Mouse (Mus musculus) C2C12 (cell line): Measurements from ENCODE around the gene Hnrnpl.

ENCODE experiments used
- CTCF ChIP-seq: IDR thresholded peaks from one replicate; pipeline ENCODE4 v1.5.1; 2011; ENCODE audit not compliant: control insufficient read depth, insufficient read depth, insufficient read length
- MAX ChIP-seq: IDR thresholded peaks from one replicate; pipeline ENCODE4 v1.6.1; 2011; ENCODE audit warnings: mild to moderate bottlenecking, control low read depth
- MYOD1 ChIP-seq: IDR thresholded peaks from one replicate; pipeline ENCODE4 v1.6.1; 2011; ENCODE audit warnings: low read depth; ENCODE audit not compliant: control insufficient read depth, insufficient read length
- MYOG ChIP-seq: IDR thresholded peaks from one replicate; pipeline ENCODE4 v1.6.1; 2011; ENCODE audit not compliant: control insufficient read depth, insufficient read length; ENCODE audit errors: extremely low read depth
- USF1 ChIP-seq: IDR thresholded peaks from one replicate; pipeline ENCODE4 v1.6.1; 2011; ENCODE audit warnings: low read depth, mild to moderate bottlenecking, control low read depth, moderate library complexity

GRCm38 (mm10) chr7:28774164-28774563 is 34.2 kb upstream of the Hnrnpl start:
- TF ChIP-seq CTCF = no peak
- TF ChIP-seq USF1 = no peak
- no peak for TF ChIP-seq MYOD1
- no peak for TF ChIP-seq MAX
- TF ChIP-seq MYOG = no peak
